Mouse (Mus musculus): ENCODE results near the gene Fgfr2. TPM values are rescaled to one million over a fixed set of nuclear protein-coding genes. Genes with fewer than 3 reads are reported as not detected.
A peak's percentile ranks its signal among the peaks of the same experiment; 100 is the strongest.

The Fgfr2 gene
- total RNA-seq, 2 experiments from 2014 or later: 0.26 to 0.51 TPM

GRCm38 (mm10) chr7:130896064-130896463, 2227.1 kb downstream of the Fgfr2 start:
- ATAC-seq (ENCODE audit: poor library complexity, severe bottlenecking): no peak

- ATAC-seq (ENCODE audit: poor library complexity, severe bottlenecking): no peak
Observed at GRCm38 (mm10) chr7:130895618-130895945, 2227.6 kb downstream of the Fgfr2 start.

GRCm38 (mm10) chr7:130894931-130895617, 2228.1 kb downstream of the Fgfr2 start:
- no peak for ATAC-seq (ENCODE audit: poor library complexity, severe bottlenecking)

GRCm38 (mm10) chr7:130892973-130893372, 2230.2 kb downstream of the Fgfr2 start:
- peak; percentile 95 for ATAC-seq (ENCODE audit: poor library complexity, severe bottlenecking)

- ATAC-seq (ENCODE audit: poor library complexity, severe bottlenecking): no peak
Observed at GRCm38 (mm10) chr7:130890871-130891270, 2232.3 kb downstream of the Fgfr2 start.

- no peak for ATAC-seq (ENCODE audit: poor library complexity, severe bottlenecking)
Observed at GRCm38 (mm10) chr7:130887946-130888345, 2235.2 kb downstream of the Fgfr2 start.

- ATAC-seq (ENCODE audit: poor library complexity, severe bottlenecking): no peak
Observed at GRCm38 (mm10) chr7:130886246-130886645, 2236.9 kb downstream of the Fgfr2 start.

- no peak for ATAC-seq (ENCODE audit: poor library complexity, severe bottlenecking)
Observed at GRCm38 (mm10) chr7:130884161-130884560, 2239.0 kb downstream of the Fgfr2 start.

GRCm38 (mm10) chr7:130867256-130867655, 2255.9 kb downstream of the Fgfr2 start:
- no peak for ATAC-seq (ENCODE audit: poor library complexity, severe bottlenecking)

GRCm38 (mm10) chr7:130866640-130867039, 2256.5 kb downstream of the Fgfr2 start:
- ATAC-seq (ENCODE audit: poor library complexity, severe bottlenecking): peak; percentile 7; the same call in 1 of the 2 replicates

- peak; percentile 98 for ATAC-seq (ENCODE audit: poor library complexity, severe bottlenecking)
Observed at GRCm38 (mm10) chr7:130865613-130866591, 2257.2 kb downstream of the Fgfr2 start, which contains the start of gene Plekha1. Gene Plekha1, plus strand, starts transcription at chr7:130865756.

GRCm38 (mm10) chr7:130864711-130865110, 2258.4 kb downstream of the Fgfr2 start:
- ATAC-seq (ENCODE audit: poor library complexity, severe bottlenecking): no peak

GRCm38 (mm10) chr7:130862501-130862900, 2260.6 kb downstream of the Fgfr2 start:
- no peak for ATAC-seq (ENCODE audit: poor library complexity, severe bottlenecking)

GRCm38 (mm10) chr7:130860721-130861142, 2262.4 kb downstream of the Fgfr2 start:
- no peak for ATAC-seq (ENCODE audit: poor library complexity, severe bottlenecking)

- ATAC-seq (ENCODE audit: poor library complexity, severe bottlenecking): no peak
Observed at GRCm38 (mm10) chr7:130859926-130860325, 2263.2 kb downstream of the Fgfr2 start.

GRCm38 (mm10) chr7:130857973-130858372, 2265.2 kb downstream of the Fgfr2 start:
- peak; percentile 79 for ATAC-seq (ENCODE audit: poor library complexity, severe bottlenecking)

GRCm38 (mm10) chr7:130855681-130856080, 2267.5 kb downstream of the Fgfr2 start:
- no peak for ATAC-seq (ENCODE audit: poor library complexity, severe bottlenecking)

- ATAC-seq (ENCODE audit: poor library complexity, severe bottlenecking): no peak
Observed at GRCm38 (mm10) chr7:130854684-130855292, 2268.4 kb downstream of the Fgfr2 start.

GRCm38 (mm10) chr7:130847164-130847718, 2275.9 kb downstream of the Fgfr2 start:
- peak; percentile 97 for ATAC-seq (ENCODE audit: poor library complexity, severe bottlenecking)

GRCm38 (mm10) chr7:130839380-130840100, 2283.6 kb downstream of the Fgfr2 start:
- ATAC-seq (ENCODE audit: poor library complexity, severe bottlenecking): peak; percentile 84
